Mouse (Mus musculus) midbrain, embryonic 11.5 days (tissue): ENCODE measurements around the gene Dennd1a. TPM values are rescaled to one million over a fixed set of nuclear protein-coding genes. Genes with fewer than 3 reads are reported as not detected.

Experiments
- ATAC-seq: fragments of 200-750 bp; cut with Nextera tagmentation; 2 replicates; pipeline ENCODE4 v1.8.0; 2017; ENCODE audit warnings: moderate TSS enrichment, moderate library complexity; ENCODE audit not compliant: low FRiP score
- DNase-seq: peaks from one replicate; pipeline ENCODE4 v3.0.0; 2015; ENCODE audit warnings: low spot score; ENCODE audit errors: missing footprints
- H3K27ac ChIP-seq: fragments of 300-500 bp; sonication (generic); 2 replicates; pipeline ENCODE4 v1.5.1; 2014; ENCODE audit warnings: low read depth, low read length
- H3K27me3 ChIP-seq: fragments of 300-500 bp; sonication (generic); 2 replicates; pipeline ENCODE4 v1.6.1; 2014; ENCODE audit warnings: mild to moderate bottlenecking, low read length, moderate library complexity, mixed read lengths; ENCODE audit not compliant: control insufficient read depth, insufficient read depth
- H3K36me3 ChIP-seq: fragments of 300-500 bp; sonication (generic); 2 replicates; pipeline ENCODE4 v1.6.1; 2014; ENCODE audit warnings: mild to moderate bottlenecking, low read length, moderate library complexity, mixed read lengths; ENCODE audit not compliant: control insufficient read depth, insufficient read depth
- H3K4me1 ChIP-seq: fragments of 300-500 bp; sonication (generic); 2 replicates; pipeline ENCODE4 v1.6.1; 2014; ENCODE audit warnings: low read length; ENCODE audit not compliant: control insufficient read depth, insufficient read depth
- H3K4me2 ChIP-seq: fragments of 300-500 bp; sonication (generic); 2 replicates; pipeline ENCODE4 v1.6.1; 2014; ENCODE audit warnings: mild to moderate bottlenecking, moderate library complexity
- H3K4me3 ChIP-seq: fragments of 300-500 bp; sonication (generic); 2 replicates; pipeline ENCODE4 v1.5.1; 2014; ENCODE audit warnings: low read depth, low read length
- H3K9ac ChIP-seq: fragments of 300-500 bp; sonication (generic); 2 replicates; pipeline ENCODE4 v1.6.1; 2014; ENCODE audit warnings: low read length
- H3K9me3 ChIP-seq: fragments of 300-500 bp; sonication (generic); 2 replicates; pipeline ENCODE4 v1.6.1; 2016; ENCODE audit warnings: low read length; ENCODE audit not compliant: control insufficient read depth
- WGBS: fragments of 180-500 bp; shearing (Covaris S2); extraction: QIAGEN DNeasy Blood & Tissue Kit; methylation state at CpG from one replicate; pipeline ENCODE4 v1.1.7; 2014; 5-methylcytosine and 5-hydroxymethylcytosine counted together
- polyA plus RNA-seq: library from polyadenylated mRNA; unstranded; fragments of >200 nt; fragmentation: Nextera tagmentation; extraction: Ambion mirVana; gene quantifications from 2 replicates; pipeline ENCODE4 v1.2.1, GENCODE M21; 2014

Dennd1a gene
- polyA plus RNA-seq, 1 experiment from 2014 or later, result 8.8 TPM

- ATAC-seq (peak; percentile 61), DNase-seq (no peak)
- 31% methylated on average over 4 of the region's 4 CpGs for WGBS
- peak overlapping the region; percentile 17; the same call in 1 of the 2 replicates for H3K27ac ChIP-seq
- no peaks in the 10 kb centered on the region for H3K9me3 ChIP-seq
- no peaks in the 10 kb centered on the region for H3K27me3 ChIP-seq
- no peak overlapping the region for H3K4me3 ChIP-seq
- H3K36me3 ChIP-seq, result no peaks in the 10 kb centered on the region
- H3K4me1 ChIP-seq, result peaks cover 18% of the 10 kb centered on the region
- peak overlapping the region; percentile 9; the same call in 1 of the 2 replicates for H3K9ac ChIP-seq
- no peak overlapping the region for H3K4me2 ChIP-seq
These were observed 444.5 kb downstream of the Dennd1a start for GRCm38 (mm10) chr2:37842719-37843118.

GRCm38 (mm10) chr2:37842151-37842569 lies 445.0 kb downstream of the Dennd1a start:
- no peak overlapping the region for H3K4me3 ChIP-seq
- peak; percentile 92 for ATAC-seq
- H3K9ac ChIP-seq, result peak overlapping the region; percentile 9; the same call in 1 of the 2 replicates
- 0 out of 2 replicates have a peak overlapping the region, but pooled peaks have one; percentile 17 for H3K27ac ChIP-seq
- no peak overlapping the region for H3K4me2 ChIP-seq
- H3K36me3 ChIP-seq, result no peaks in the 10 kb centered on the region
- H3K4me1 ChIP-seq, result peaks cover 18% of the 10 kb centered on the region
- H3K9me3 ChIP-seq, result no peaks in the 10 kb centered on the region
- 4% methylated on average over 7 of the region's 7 CpGs for WGBS
- H3K27me3 ChIP-seq, result no peaks in the 10 kb centered on the region
- DNase-seq, result peak; percentile 88

GRCm38 (mm10) chr2:37839922-37840321 lies 447.3 kb downstream of the Dennd1a start:
- no peak overlapping the region for H3K27ac ChIP-seq
- DNase-seq (no peak), ATAC-seq (no peak)
- no peak overlapping the region for H3K4me2 ChIP-seq
- no peaks in the 10 kb centered on the region for H3K27me3 ChIP-seq
- H3K9me3 ChIP-seq, result no peaks in the 10 kb centered on the region
- H3K4me1 ChIP-seq, result peaks cover 15% of the 10 kb centered on the region
- H3K36me3 ChIP-seq, result no peaks in the 10 kb centered on the region
- no peak overlapping the region for H3K9ac ChIP-seq
- no peak overlapping the region for H3K4me3 ChIP-seq

- Histone ChIP-seq H3K9ac (no peak overlapping the region), H3K4me1 (peaks cover 15% of the 10 kb centered on the region), H3K4me3 (no peak overlapping the region), H3K36me3 (no peaks in the 10 kb centered on the region), H3K27ac (no peak overlapping the region), H3K9me3 (no peaks in the 10 kb centered on the region), H3K27me3 (no peaks in the 10 kb centered on the region), H3K4me2 (no peak overlapping the region)
- ATAC-seq (no peak), DNase-seq (no peak)
- 91% methylated on average over 7 of the region's 7 CpGs for WGBS
These were observed 448.8 kb downstream of the Dennd1a start for GRCm38 (mm10) chr2:37838202-37838984.

GRCm38 (mm10) chr2:37837542-37837941 lies 449.6 kb downstream of the Dennd1a start:
- no peak overlapping the region for H3K27ac ChIP-seq
- no peak for ATAC-seq
- peaks cover 8% of the 10 kb centered on the region for H3K4me1 ChIP-seq
- no peak overlapping the region for H3K9ac ChIP-seq
- 94% methylated on average over 3 of the region's 3 CpGs for WGBS
- no peaks in the 10 kb centered on the region for H3K36me3 ChIP-seq
- H3K4me2 ChIP-seq, result no peak overlapping the region
- no peaks in the 10 kb centered on the region for H3K27me3 ChIP-seq
- DNase-seq, result no peak
- H3K4me3 ChIP-seq, result no peak overlapping the region
- H3K9me3 ChIP-seq, result no peaks in the 10 kb centered on the region

GRCm38 (mm10) chr2:37836926-37837325 lies 450.3 kb downstream of the Dennd1a start:
- Histone ChIP-seq H3K27me3 (no peaks in the 10 kb centered on the region), H3K9me3 (no peaks in the 10 kb centered on the region), H3K4me1 (peaks cover 1% of the 10 kb centered on the region; the same call in 1 of the 2 replicates), H3K36me3 (no peaks in the 10 kb centered on the region), H3K4me2 (no peak overlapping the region), H3K4me3 (no peak overlapping the region), H3K9ac (no peak overlapping the region), H3K27ac (no peak overlapping the region)
- WGBS, result 93% methylated on average over 3 of the region's 3 CpGs
- ATAC-seq (no peak), DNase-seq (no peak)

- Histone ChIP-seq H3K36me3 (no peaks in the 10 kb centered on the region), H3K27me3 (no peaks in the 10 kb centered on the region), H3K4me2 (no peak overlapping the region), H3K4me1 (peaks cover 20% of the 10 kb centered on the region), H3K9me3 (no peaks in the 10 kb centered on the region), H3K4me3 (no peak overlapping the region), H3K9ac (no peak overlapping the region), H3K27ac (no peak overlapping the region)
- WGBS, result 87% methylated on average over 10 of the region's 10 CpGs
- DNase-seq (no peak), ATAC-seq (no peak)
These were observed 454.9 kb downstream of the Dennd1a start for GRCm38 (mm10) chr2:37832253-37832652.

GRCm38 (mm10) chr2:37829758-37830275 lies 457.4 kb downstream of the Dennd1a start:
- no peaks in the 10 kb centered on the region for H3K27me3 ChIP-seq
- H3K9me3 ChIP-seq, result no peaks in the 10 kb centered on the region
- no peak overlapping the region for H3K9ac ChIP-seq
- 28% methylated on average over 9 of the region's 9 CpGs for WGBS
- H3K36me3 ChIP-seq, result no peaks in the 10 kb centered on the region
- peak overlapping the region; percentile 3 for H3K27ac ChIP-seq
- ATAC-seq (peak; percentile 86), DNase-seq (no peak)
- no peak overlapping the region for H3K4me2 ChIP-seq
- H3K4me3 ChIP-seq, result no peak overlapping the region
- H3K4me1 ChIP-seq, result peaks cover 20% of the 10 kb centered on the region

GRCm38 (mm10) chr2:37823826-37824225 lies 463.4 kb downstream of the Dennd1a start:
- no peak overlapping the region for H3K4me2 ChIP-seq
- H3K4me1 ChIP-seq, result peaks cover 6% of the 10 kb centered on the region; the same call in 1 of the 2 replicates
- 87% methylated on average over 2 of the region's 2 CpGs for WGBS
- H3K36me3 ChIP-seq, result no peaks in the 10 kb centered on the region
- no peaks in the 10 kb centered on the region for H3K27me3 ChIP-seq
- DNase-seq (no peak), ATAC-seq (no peak)
- no peaks in the 10 kb centered on the region for H3K9me3 ChIP-seq
- no peak overlapping the region for H3K9ac ChIP-seq
- H3K4me3 ChIP-seq, result no peak overlapping the region
- H3K27ac ChIP-seq, result no peak overlapping the region
